Mouse (Mus musculus) large intestine, adult 2 months (tissue): ENCODE results near the gene Pwwp2b. TPM values are rescaled to one million over a fixed set of nuclear protein-coding genes. Genes with fewer than 3 reads are reported as not detected.

Source experiments
- DNase-seq: peaks from one replicate; pipeline ENCODE4 v3.0.0-alpha.2; 2012; ENCODE audit warnings: low read depth, low spot score
- WGBS: fragments of 180-500 bp; shearing (Covaris S2); methylation state at CpG from one replicate; pipeline ENCODE4 v1.1.7; 2018; 5-methylcytosine and 5-hydroxymethylcytosine counted together
- polyA plus RNA-seq: library from polyadenylated mRNA; depleted of rRNA; stranded (reverse); fragments of >200 nt; gene quantifications from 2 replicates; pipeline ENCODE4 v1.2.3, GENCODE M21; 2012

Gene Pwwp2b
- polyA plus RNA-seq, 1 experiment, result 10.6 TPM

DNA sequence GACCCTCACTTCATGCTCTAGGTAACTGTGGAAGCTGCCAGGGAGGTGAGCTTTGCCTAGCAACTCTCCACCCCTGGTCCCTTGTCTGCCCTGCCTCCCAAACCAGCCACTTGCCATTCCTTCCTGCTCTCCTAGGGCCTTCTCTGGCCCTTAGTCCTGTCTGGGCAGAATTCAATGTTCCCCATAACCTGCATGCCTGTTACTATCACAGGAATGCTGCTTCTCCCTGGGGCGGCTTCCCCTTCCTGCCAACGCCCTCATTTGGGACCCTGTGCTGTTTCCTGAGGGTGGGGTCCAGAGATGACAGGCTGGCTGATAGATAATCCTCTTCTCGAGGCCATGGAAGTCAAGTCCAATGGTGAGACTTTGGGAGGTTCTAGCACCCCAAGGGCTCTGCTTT, 5.2 kb downstream of the Pwwp2b start:
- DNase-seq, result no peak
- WGBS, result 30% methylated on average over 3 of the region's 3 CpGs

DNA sequence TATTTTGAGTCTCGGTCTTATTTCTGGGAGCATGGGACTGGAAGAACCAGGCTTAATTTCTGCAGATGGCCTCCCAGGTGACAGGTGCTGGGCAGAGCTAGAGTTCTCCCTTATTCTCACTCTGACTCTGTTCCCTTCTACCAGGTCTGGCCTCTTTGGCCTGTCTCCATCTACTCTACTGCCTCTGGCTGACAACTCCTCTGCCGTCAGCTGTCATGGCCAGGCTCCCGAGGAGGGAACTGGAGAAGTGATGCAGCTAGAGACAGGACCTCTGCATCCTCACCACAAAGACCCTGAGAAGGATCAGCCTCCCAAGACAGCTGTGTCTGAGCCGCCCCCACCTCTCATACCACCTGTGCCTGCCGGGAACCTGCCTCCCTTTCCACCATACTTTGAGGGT, 6.3 kb downstream of the Pwwp2b start:
- 82% methylated on average over 5 of the region's 5 CpGs for WGBS
- no peak for DNase-seq

DNA sequence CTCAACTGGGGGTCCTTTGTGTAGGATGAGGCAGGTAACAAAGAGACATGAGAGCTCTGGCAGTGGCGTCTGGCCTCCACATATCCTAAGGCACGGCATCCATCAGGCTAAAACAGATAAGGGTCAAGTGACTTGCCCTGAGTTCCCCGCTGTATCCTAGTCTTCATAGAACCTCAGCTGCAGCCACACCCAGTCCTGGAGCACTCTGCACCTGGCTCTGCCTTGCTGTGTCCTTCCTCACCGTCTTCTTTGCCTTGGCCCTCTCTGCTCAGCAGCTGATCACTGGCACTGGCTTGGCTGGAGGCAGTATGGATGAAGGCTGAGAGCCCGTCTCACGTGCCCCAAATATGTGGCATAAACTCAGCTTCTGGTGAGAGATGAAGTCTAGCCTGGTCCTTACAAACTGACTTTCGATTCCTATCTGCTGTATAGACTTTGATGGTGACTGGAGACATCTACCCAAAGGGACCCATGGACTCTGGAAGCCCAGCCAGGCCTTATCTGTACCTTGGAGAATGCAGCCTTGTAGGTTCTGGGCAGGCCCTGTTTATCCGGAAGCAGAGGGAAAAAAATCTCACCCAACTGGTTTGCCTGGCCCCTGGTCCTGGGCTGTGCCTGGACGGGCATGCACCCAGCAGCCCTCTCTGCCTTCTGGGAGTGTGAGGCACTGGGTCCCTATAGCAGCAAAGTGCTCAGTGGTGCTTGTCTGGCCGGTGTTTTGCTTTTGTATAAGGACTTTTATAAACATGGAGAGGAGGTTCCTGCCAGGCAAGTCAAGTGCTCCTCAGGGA, 9.7 kb downstream of the Pwwp2b start:
- DNase-seq, result peak; percentile 88
- WGBS, result 28% methylated on average over 10 of the region's 10 CpGs

DNA sequence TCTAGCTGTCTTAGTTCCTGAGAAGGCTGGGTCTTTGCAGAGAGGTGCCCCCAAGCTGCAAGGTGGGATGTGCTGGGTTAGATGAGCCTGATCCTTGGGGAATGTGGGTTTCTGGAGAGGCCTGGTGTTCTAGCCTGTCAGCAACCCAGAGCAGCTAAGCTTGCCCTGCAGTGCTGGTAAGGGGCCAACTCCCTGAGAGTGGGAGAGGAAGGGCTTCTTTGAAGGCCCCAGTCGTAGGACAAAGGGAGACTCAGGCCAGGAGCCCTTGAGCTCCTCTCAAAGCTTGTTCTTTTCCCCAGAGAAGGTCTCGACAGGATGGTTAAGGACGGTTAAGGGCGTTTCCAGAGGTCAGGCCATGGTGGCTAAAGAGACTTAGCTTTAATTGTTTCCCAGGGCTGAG, 16.1 kb downstream of the Pwwp2b start:
- no peak for DNase-seq
- WGBS, result 63% methylated on average over 4 of the region's 4 CpGs

GRCm38 (mm10) chr7:139265634-139266033, 17.4 kb downstream of the Pwwp2b start:
- 44% methylated on average over 6 of the region's 6 CpGs for WGBS
- DNase-seq, result no peak

DNA sequence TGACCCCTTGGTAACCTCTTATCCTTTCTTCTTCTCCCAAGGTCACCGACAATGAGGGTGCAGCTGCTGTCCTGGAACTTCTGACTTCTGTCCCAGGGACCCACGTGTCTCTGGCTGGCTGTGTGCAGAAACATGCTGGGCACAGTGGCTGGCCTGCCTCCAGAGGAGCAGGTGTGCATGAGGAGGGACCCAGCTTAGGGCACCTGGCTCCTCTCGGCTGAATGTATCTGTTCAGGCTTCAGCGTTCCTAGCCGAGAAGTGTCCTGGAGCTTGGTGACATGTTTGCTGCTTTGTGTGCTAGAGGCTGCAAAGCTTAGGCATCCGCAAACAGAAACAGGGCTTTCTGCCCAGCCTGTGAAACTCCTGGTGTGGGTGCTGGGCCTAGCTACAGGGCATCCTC, 18.1 kb downstream of the Pwwp2b start:
- 29% methylated on average over 6 of the region's 6 CpGs for WGBS
- DNase-seq, result no peak

- WGBS, result 48% methylated on average over 8 of the region's 8 CpGs
- DNase-seq, result no peak
These were observed 18.9 kb downstream of the Pwwp2b start for GRCm38 (mm10) chr7:139266886-139267870.

DNA sequence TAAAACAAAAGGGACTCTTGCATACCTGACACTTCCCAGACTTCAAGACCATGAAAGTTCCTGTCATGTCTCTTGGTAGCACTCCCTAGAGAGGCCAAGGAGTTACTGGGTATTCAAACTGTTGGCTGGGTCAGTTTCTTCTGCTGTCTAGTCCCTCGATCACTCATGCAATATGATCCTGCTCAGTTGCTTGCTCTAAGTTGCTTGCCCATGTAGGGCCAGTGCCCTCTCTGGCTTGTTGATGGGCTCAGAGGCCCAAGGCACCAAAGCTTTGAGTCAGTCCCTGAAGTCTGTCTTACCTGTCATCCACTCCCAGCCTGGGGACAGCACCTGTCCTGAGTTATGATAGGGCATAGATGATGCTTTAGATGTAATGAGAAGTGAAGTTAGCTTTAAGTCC, 22.5 kb downstream of the Pwwp2b start:
- 90% methylated on average over 1 of the region's 1 CpGs for WGBS
- DNase-seq, result no peak

DNA sequence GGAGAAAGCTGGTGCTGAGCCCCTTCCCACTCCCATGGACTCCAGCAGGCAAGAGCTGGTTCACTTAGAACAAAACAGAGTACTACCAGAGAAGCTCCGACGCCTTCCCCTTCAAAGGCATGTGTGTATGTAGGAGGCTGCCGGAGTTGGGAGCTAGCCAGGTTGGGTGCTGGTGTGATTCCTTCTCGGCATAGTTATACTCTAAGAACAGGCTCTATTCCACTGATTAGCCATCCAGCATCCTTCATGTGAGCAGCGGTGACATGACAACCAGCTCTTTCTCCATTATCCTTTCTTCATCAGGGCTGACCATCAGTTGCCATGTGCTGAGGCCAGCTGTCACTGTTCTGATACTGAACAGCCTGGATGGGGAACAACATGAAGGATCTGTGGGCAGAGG, 23.6 kb downstream of the Pwwp2b start:
- whole genome bisulfite sequencing, result 67% methylated on average over 5 of the region's 5 CpGs
- no peak for DNase-seq

- 6% methylated on average over 1 of the region's 1 CpGs for WGBS
These were observed 24.5 kb downstream of the Pwwp2b start for GRCm38 (mm10) chr7:139272639-139273396.

GRCm38 (mm10) chr7:139273397-139273719, 25.1 kb downstream of the Pwwp2b start:
- WGBS, result 8% methylated on average over 2 of the region's 2 CpGs
- DNase-seq, result no peak

More at GRCm38 (mm10) chr7:139272639-139273396, 24.5 kb downstream of the Pwwp2b start:
- no peak for DNase-seq

GRCm38 (mm10) chr7:139275586-139275985, 27.3 kb downstream of the Pwwp2b start:
- no peak for DNase-seq
- WGBS, result 65% methylated on average over 10 of the region's 10 CpGs

DNA sequence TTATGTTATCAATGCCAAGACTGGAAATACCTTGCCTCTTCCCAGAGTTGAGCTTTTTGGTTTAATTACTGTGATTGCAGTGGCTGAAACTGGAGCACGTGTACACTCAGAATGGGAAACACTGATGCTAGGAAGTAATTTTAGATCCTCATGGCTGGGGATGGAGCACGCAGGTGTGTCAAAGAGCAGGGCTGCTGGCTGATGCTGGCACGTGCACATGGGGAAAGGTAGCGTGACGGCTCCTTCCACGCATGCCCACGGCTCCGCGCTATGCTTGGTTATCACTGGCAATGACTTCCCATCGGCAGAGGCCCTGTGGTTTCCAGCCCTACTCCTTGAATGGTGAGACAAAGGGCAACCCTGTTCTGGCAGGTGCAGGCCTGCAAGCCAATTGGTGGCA, 27.9 kb downstream of the Pwwp2b start:
- no peak for DNase-seq
- WGBS, result 90% methylated on average over 10 of the region's 10 CpGs

DNA sequence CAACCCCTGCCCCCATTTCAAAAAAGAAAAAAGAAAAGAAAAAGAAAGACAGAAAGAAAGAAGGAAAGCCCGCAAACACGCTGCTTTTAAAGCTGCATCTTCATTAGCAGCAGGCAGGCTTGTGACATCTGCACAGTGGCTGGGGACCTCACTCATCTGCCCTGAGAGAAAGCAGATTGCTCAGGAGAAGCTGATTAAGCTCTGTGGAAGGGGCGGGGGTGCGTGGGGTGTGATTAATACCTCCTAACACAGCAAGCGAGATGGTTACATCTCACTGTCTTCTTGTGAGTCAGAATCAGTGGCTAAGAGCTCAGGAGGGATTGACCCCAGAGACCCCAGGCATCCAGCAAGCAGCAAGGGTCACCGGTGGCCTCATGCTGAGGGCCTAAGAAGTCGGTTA, 29.3 kb downstream of the Pwwp2b start:
- no peak for DNase-seq
- 92% methylated on average over 7 of the region's 7 CpGs for WGBS

- WGBS, result 83% methylated on average over 5 of the region's 5 CpGs
These were observed 31.3 kb downstream of the Pwwp2b start for GRCm38 (mm10) chr7:139279571-139279970.

GRCm38 (mm10) chr7:139280044-139280443, 31.8 kb downstream of the Pwwp2b start:
- DNase-seq, result no peak
- WGBS, result 50% methylated on average over 1 of the region's 1 CpGs

More at GRCm38 (mm10) chr7:139279571-139279970, 31.3 kb downstream of the Pwwp2b start:
- no peak for DNase-seq

DNA sequence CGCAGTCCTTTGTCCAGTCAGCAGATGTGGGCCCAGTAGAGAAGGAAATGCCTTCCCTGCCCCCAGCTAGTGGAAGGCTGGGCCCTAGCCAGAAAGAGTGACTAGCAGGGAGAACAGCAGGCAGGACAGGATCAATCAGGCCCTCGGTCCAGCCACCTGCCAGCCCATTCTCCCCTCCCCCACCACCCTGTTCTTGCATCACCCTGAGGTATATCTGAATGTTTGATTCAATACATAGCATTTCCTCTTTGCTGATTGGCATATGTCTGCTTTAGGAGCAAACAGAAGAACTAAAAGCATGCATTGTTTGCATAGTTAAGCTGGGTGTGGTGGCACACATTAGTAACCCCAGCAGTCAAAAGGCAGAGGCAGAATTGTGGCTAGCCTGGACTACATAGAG, 32.9 kb downstream of the Pwwp2b start:
- DNase-seq, result peak; percentile 61
- 5% methylated on average over 2 of the region's 2 CpGs for WGBS

DNA sequence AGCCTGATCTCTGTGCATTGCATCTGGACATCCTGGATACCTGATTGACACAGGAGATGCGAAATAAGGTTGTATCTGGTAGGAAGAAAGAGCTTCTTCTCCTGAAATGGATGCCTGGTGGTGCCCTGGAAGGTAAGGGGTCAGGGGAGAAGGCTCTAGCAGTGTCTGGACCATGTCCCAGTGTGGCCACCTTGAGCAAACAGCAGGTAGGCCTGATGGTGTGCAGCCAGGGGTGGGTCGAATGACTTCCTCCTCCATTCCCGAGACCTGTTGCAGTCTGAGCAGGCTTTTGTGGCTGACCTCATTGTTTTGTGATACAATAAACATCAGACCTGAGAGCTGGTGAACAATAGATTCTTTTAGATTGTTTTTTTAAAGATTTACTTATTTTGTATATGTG, 33.8 kb downstream of the Pwwp2b start:
- 46% methylated on average over 3 of the region's 3 CpGs for WGBS
- DNase-seq, result no peak

GRCm38 (mm10) chr7:139285295-139285943, 37.1 kb downstream of the Pwwp2b start:
- 63% methylated on average over 16 of the region's 16 CpGs for WGBS
- DNase-seq, result no peak
